Mouse (Mus musculus) Patski (cell line): ENCODE data around the gene Hist1h2bq. TPM values are rescaled to one million over a fixed set of nuclear protein-coding genes. Genes with fewer than 3 reads are reported as not detected.
"Not testable (repeated sequence)": the region's sequence is repeated elsewhere in the genome, so short reads cannot be mapped to it uniquely, and the experiment has no call there.

Source experiments
- ATAC-seq: fragments of 100-300 bp; one replicate; pipeline ENCODE4 v1.8.0; 2021
- CTCF ChIA-PET: fragments of 350-600 bp; sonication (Branson Sonifier 250); formaldehyde crosslinking; loops from one replicate; lab custom pipeline; 2022; ENCODE audit warnings: inconsistent platforms; lab: Charles Lee
- POLR2A ChIA-PET: fragments of 350-600 bp; sonication (Branson Sonifier 250); formaldehyde crosslinking; loops from one replicate; lab custom pipeline; 2022; ENCODE audit warnings: antibody characterized with exemption, inconsistent platforms; lab: Charles Lee
- DNase-seq: peaks from one replicate; pipeline ENCODE4 v3.0.0-alpha.2; 2011; ENCODE audit warnings: low read depth, low spot score
- H3K27me3 ChIP-seq: fragments of 371-371 bp; one replicate; pipeline ENCODE4 v1.5.1; 2021
- CTCF ChIP-seq: fragments of 100-300 bp; IDR thresholded peaks from one replicate; pipeline ENCODE4 v1.5.1; 2021
- in situ Hi-C: fragments of 300-500 bp; cut with MboI; formaldehyde crosslinking; loops from 3 replicates; pipeline ENCODE4 v1.11.1; 2018; ENCODE audit warnings: low pct_unique_long_range_greater_than_20kb, mixed read lengths
- polyA plus RNA-seq: library from polyadenylated mRNA; unstranded; gene quantifications from one replicate; pipeline ENCODE4 v1.2.3, GENCODE M21; 2021

The Hist1h2bq gene
- polyA plus RNA-seq, 1 experiment from 2014 or later, result 35.6 TPM

DNA sequence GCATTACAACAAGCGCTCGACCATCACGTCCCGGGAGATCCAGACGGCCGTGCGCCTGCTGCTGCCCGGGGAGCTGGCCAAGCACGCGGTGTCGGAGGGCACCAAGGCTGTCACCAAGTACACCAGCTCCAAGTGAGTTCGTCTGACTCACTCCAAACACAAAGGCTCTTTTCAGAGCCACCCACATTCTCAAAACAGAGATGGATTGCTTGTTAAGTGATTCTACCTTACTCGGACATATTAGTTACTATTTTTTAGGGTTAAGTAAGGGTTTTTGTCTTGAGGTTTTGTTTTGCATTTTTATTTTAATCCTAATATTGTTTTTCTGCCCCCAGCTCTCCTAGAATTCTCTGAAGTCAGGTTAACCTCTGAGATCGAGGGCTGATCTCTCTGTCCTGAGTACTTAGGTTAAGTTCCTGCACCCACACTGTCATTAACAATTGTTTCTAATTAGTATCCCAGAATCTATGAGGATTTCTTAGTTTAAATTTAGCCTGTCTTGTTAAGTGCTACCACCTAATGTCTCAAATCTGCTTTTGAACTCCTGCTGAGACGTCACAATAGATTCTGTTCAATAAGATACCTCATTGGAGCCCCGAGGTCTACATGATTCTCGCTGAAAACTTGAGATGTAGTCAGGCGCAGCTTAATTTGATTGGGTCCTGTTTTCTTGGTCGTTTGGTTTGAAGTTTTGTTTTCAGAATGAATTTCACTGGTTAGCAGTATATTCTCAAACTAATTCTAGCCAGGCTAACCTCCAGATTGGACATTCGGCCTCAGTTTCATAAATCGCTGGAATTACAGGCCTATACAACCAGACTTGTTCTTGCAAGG lies 22.0 kb downstream of the Hist1h2bq start:
- ChIA-PET POLR2A (interaction anchor here (1.1 kb wide), 1 partner anchor 1754 kb away, joined by 3 read pairs; no protein-coding TSS in a partner anchor), CTCF (no interaction called here)
- no peak for DNase-seq
- in situ Hi-C loops, result loop anchor here (25.0 kb wide), 1 partner anchor 1974 kb away; the partner anchor contains the start of genes Hist1h1a, Hist1h2ab, Hist1h3a and Hist1h3b
- no peaks in the 10 kb centered on the region for H3K27me3 ChIP-seq
- no peak for TF ChIP-seq CTCF
- peak; percentile 18 for ATAC-seq

DNA sequence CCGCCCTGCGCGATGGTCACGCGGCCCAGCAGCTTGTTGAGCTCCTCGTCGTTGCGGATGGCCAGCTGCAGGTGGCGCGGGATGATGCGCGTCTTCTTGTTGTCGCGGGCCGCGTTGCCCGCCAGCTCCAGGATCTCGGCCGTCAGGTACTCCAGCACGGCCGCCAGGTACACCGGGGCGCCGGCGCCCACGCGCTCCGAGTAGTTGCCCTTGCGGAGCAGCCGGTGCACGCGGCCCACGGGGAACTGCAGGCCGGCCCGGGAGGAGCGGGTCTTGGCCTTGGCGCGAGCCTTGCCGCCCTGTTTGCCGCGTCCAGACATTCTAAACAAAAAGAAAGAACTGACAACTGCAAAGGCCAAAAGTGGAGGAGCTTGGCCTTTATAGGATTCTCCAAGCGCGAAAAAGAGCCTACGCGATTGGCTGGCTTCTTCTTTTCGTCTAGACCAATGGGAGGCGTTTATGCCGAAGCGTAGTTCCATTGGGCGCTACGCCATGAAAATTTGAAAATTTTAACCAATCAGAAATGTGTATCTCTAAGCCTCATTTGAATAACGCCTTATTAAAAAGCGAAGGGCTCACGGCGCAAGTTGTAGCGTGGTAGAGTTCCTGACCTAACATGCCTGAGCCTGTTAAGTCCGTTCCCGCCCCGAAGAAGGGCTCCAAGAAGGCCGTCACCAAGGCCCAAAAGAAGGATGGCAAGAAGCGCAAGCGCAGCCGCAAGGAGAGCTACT lies 22.9 kb downstream of the Hist1h2bq start, which contains the start of the genes Hist1h2an and Hist1h2bp:
Hist1h2an (minus strand) TSS at position 320 of the 731 bp plus-strand sequence.
Hist1h2bp (plus strand) TSS at position 563 of the 731 bp plus-strand sequence.
- H3K27me3 ChIP-seq, CTCF ChIA-PET: not testable (repeated sequence)
- ATAC-seq (peak; percentile 91), DNase-seq (peak; percentile 99)
- in situ Hi-C loops, result loop anchor here (25.0 kb wide), 1 partner anchor 1975 kb away; the partner anchor contains the start of genes Hist1h1a, Hist1h2ab, Hist1h3a and Hist1h3b
- POLR2A ChIA-PET, result interaction anchor here (1.1 kb wide), 1 partner anchor 1754 kb away, joined by 3 read pairs; no protein-coding TSS in a partner anchor

- CTCF ChIA-PET, result no interaction called here
- ATAC-seq, result no peak
Measured at GRCm38 (mm10) chr13:21786189-21786898, 23.7 kb downstream of the Hist1h2bq start.

DNA sequence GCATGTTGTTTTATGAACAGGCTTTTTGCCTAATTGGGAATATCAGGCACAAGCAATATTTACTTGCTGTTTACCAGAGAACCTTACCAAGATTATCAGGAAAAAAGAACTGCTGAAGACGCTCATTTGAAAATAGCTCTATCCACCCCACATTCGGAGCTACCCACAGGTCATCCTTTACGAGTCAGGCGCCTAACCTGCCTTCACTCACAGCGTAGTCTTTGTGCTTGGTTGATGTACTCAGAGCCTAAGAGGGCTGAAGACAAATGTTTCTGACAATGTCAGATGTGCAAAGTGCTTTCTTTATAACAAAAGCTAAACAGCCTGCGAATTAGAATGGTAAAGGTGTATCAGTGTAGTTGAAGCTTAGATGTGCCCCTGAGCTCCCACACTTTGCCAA lies 25.7 kb downstream of the Hist1h2bq start:
- ATAC-seq (no peak), DNase-seq (no peak)
- TF ChIP-seq CTCF, result no peak
- no peaks in the 10 kb centered on the region for H3K27me3 ChIP-seq
- ChIA-PET CTCF (no interaction called here), POLR2A (interaction anchor here (0.9 kb wide), 1 partner anchor 31 kb away, joined by 4 read pairs; the partner anchor contains the start of genes Hist1h2ak and Hist1h2bn)
- in situ Hi-C loops, result loop anchor here (25.0 kb wide), 1 partner anchor 1978 kb away; the partner anchor contains the start of genes Hist1h1a, Hist1h2ab, Hist1h3a and Hist1h3b

More at GRCm38 (mm10) chr13:21786189-21786898, 23.7 kb downstream of the Hist1h2bq start:
- H3K27me3 ChIP-seq, result no peaks in the 10 kb centered on the region
- TF ChIP-seq CTCF, result no peak
- POLR2A ChIA-PET, result no interaction called here
- DNase-seq, result no peak
- in situ Hi-C loops, result loop anchor here (25.0 kb wide), 1 partner anchor 1976 kb away; the partner anchor contains the start of genes Hist1h1a, Hist1h2ab, Hist1h3a and Hist1h3b

DNA sequence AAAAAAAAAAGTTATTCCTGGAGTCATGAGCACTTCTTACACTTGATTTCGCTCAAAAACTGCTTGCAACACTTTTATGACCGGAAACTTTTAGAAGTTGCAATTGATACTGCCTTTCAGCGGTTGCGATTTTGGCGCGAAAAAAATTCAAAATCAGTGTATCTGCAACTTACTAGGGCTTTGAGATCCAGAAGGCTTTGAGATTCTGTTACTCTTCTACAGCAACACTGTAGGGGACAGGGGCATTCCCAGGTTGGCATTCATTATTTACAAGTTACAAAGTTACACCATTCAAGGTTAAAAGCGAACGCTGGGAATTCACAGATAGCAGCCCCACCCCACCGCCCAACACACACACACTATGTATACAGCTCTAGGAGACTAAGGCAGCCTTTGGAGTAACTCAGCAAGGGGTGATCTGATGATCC lies 26.2 kb downstream of the Hist1h2bq start:
- CTCF ChIA-PET, result no interaction called here
- POLR2A ChIA-PET, result interaction anchor here (0.9 kb wide), 1 partner anchor 30 kb away, joined by 4 read pairs; the partner anchor contains the start of genes Hist1h2ak and Hist1h2bn
- no peak for TF ChIP-seq CTCF
- ATAC-seq (no peak), DNase-seq (no peak)
- in situ Hi-C loops, result loop anchor here (25.0 kb wide), 1 partner anchor 1979 kb away; the partner anchor contains the start of genes Hist1h1a, Hist1h2ab, Hist1h3a and Hist1h3b
- no peaks in the 10 kb centered on the region for H3K27me3 ChIP-seq

DNA sequence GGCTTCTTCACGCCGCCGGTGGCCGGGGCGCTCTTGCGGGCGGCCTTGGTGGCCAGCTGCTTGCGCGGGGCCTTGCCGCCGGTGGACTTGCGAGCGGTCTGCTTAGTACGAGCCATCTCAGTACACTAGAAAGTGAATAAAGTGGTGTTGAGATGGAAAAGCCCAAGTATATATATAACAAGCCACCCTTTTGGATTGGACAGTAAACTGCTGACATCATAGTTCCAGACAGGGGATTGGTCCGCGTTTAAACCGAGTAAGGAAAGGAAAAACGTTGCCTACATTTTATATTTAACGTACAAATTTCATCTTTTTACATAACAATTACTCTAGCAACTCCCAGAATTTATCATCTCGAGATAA lies 26.8 kb downstream of the Hist1h2bq start, which contains the start of gene Hist1h3i:
Hist1h3i (minus strand) TSS at position 116 of the 363 bp plus-strand sequence.
- TF ChIP-seq CTCF, result no peak
- DNase-seq (peak; percentile 82), ATAC-seq (peak; percentile 46)
- H3K27me3 ChIP-seq, result no peaks in the 10 kb centered on the region
- CTCF ChIA-PET, result no interaction called here
- in situ Hi-C loops, result loop anchor here (25.0 kb wide), 1 partner anchor 1979 kb away; the partner anchor contains the start of genes Hist1h1a, Hist1h2ab, Hist1h3a and Hist1h3b
- POLR2A ChIA-PET, result no interaction called here

DNA sequence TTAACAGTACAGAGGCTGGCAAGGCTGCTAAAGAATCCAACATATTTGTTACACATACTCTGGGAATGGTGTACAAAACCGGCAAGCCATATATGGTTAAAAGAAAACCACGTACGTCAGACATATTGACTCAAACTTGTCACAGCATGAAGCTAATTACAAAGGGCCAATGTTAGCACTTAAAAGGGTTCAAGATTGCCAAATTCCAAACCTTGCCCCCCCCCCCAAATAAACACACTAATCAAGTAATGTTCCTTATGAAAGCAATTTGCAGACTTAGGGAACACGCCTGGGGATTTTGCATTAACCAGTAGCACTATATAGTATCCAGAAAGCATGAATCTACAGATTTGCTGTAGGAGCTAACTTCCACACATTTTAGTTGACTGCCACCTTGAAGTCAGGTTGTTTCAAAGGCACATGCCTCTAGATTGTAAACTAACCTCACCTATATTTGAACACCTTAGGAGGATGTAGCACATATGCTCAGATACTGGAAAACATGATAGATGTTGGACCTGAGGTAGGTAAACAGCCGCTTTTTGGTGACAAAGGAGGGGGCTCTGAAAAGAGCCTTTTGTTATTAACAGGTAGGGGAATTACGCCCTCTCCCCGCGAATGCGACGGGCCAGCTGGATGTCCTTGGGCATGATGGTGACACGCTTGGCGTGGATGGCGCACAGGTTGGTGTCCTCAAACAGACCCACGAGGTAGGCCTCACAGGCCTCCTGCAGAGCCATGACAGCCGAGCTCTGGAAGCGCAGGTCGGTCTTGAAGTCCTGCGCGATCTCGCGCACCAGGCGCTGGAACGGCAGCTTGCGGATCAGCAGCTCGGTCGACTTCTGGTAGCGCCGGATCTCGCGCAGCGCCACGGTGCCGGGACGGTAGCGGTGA lies 27.4 kb downstream of the Hist1h2bq start:
- in situ Hi-C loops, result loop anchor here (25.0 kb wide), 1 partner anchor 1980 kb away; the partner anchor contains the start of genes Hist1h1a, Hist1h2ab, Hist1h3a and Hist1h3b
- H3K27me3 ChIP-seq, CTCF ChIA-PET, DNase-seq, ATAC-seq: not testable (repeated sequence)
- POLR2A ChIA-PET, result interaction anchor here (0.6 kb wide), 1 partner anchor 1804 kb away, joined by 3 read pairs; no protein-coding TSS in a partner anchor

DNA sequence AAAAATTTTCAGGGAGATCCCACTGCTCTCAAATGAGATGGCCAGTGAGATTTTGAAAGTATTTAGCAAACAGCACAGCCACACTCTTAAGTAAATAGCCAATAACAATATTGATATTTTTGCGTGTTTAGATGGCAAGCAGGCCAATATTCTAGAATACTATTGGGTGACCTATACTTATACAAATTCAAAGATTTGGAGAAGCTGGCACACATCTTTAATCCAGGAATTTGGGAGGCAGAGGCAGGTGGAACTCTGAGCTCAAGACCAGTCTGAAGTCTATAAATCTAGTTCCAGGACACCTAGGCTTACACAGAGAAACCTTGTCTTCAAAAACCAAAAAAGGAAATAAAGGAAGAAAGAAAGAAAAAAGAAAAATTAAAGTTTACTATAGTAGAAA lies 28.4 kb downstream of the Hist1h2bq start:
- CTCF ChIA-PET, result no interaction called here
- no peak for TF ChIP-seq CTCF
- POLR2A ChIA-PET, result interaction anchor here (2.7 kb wide), 1 partner anchor 29 kb away, joined by 8 read pairs; the partner anchor contains the start of genes Hist1h2ak and Hist1h2bn
- DNase-seq (no peak), ATAC-seq (no peak)
- in situ Hi-C loops, result loop anchor here (25.0 kb wide), 1 partner anchor 1981 kb away; the partner anchor contains the start of genes Hist1h1a, Hist1h2ab, Hist1h3a and Hist1h3b
- no peaks in the 10 kb centered on the region for H3K27me3 ChIP-seq
